17 mouse cellular contexts compared by ENCODE assay signal in genomic region chr7:128285060-128285459, GRCm38 (mm10). TPM values are rescaled to one million over a fixed set of nuclear protein-coding genes. Genes with fewer than 3 reads are reported as not detected.
"Had no signal": no experiment of that assay in that cellular context is flagged by ENCODE, and none has a peak within 500 bp of the region (broad histone marks: within the 10 kb centered on the region; RNA-seq: fewer than 3 reads in every experiment).

No protein-coding gene starts in this region.

- H3K9ac ChIP-seq: neural tube, embryonic 15.5 days had no signal

- H3K27me3 ChIP-seq: neural tube, embryonic 15.5 days had no signal

- H3K4me2 ChIP-seq: neural tube, embryonic 15.5 days had no signal

- H3K9me3 ChIP-seq: limb, embryonic 10.5 days; neural tube, embryonic 15.5 days had no signal

- ATAC-seq: intestine, postnatal 0 days had no signal

- H3K4me3 ChIP-seq: left cerebral cortex, adult 2 months; limb, embryonic 10.5 days; myocyte; neural tube, embryonic 15.5 days had no signal

- H3K27ac ChIP-seq: left cerebral cortex, adult 2 months; neural tube, embryonic 15.5 days had no signal

- DNase-seq: kidney, adult 8-10 months; kidney, postnatal 25 days; lung, adult 18-20 months; midbrain, embryonic 14.5 days; right cerebral cortex, adult 18-20 months; right cerebral cortex, postnatal 25 days; thymus, postnatal 36 days had no signal

RNA-seq across cellular contexts. Expression of gene Slc5a2, which starts 19.6 kb away (rescaled TPM):
- total RNA-seq: layer of hippocampus, postnatal 25 days; left cerebral cortex, adult 2 months; left cerebral cortex, postnatal 14 days had no signal
- polyA plus RNA-seq: intestine, postnatal 0 days; lung, embryonic 16.5 days; midbrain, embryonic 14.5 days; myocyte; small intestine, adult 2 months; thymus, postnatal 0 days had no signal
